Mouse (Mus musculus) liver, adult 2 months (tissue): Measurements from ENCODE around the gene Gm20708.

Experiments
- CTCF ChIP-seq: fragments of 200-500 bp; IDR thresholded peaks from 2 replicates; pipeline ENCODE4 v1.5.1; 2011; ENCODE audit warnings: low read depth, low read length, control low read depth
- POLR2A ChIP-seq: fragments of 200-500 bp; IDR thresholded peaks from 2 replicates; pipeline ENCODE4 v1.6.1; 2011; ENCODE audit warnings: low read length, control low read depth; ENCODE audit not compliant: insufficient read depth; ENCODE audit errors: extremely low read depth

- TF ChIP-seq CTCF (no peak), POLR2A (no peak)
Measured at GRCm38 (mm10) chr11:117888168-117888852, 78.8 kb downstream of the Gm20708 start.
